Mouse (Mus musculus) intestine, embryonic 14.5 days (tissue): ENCODE data around the gene Anapc4. TPM values are rescaled to one million over a fixed set of nuclear protein-coding genes. Genes with fewer than 3 reads are reported as not detected.
A peak's percentile ranks its signal among the peaks of the same experiment; 100 is the strongest.

Experiments
- ATAC-seq: fragments of 200-750 bp; cut with Nextera tagmentation; replicated peaks from 2 replicates; pipeline ENCODE4 v1.8.0; 2017; ENCODE audit warnings: low read depth, moderate number of reproducible peaks, moderate TSS enrichment, moderate library complexity; ENCODE audit not compliant: low FRiP score, low TSS enrichment
- DNase-seq: peaks from one replicate; pipeline ENCODE4 v3.0.0-alpha.2; 2018; ENCODE audit warnings: low spot score
- H3K27ac ChIP-seq: fragments of 300-500 bp; sonication (generic); 2 replicates; pipeline ENCODE4 v1.5.1; 2014; ENCODE audit warnings: low read depth, mild to moderate bottlenecking, control low read depth
- H3K27me3 ChIP-seq: fragments of 300-500 bp; sonication (generic); replicated peaks from 2 replicates; pipeline ENCODE4 v1.6.1; 2014; ENCODE audit warnings: low read length, control low read depth; ENCODE audit not compliant: control insufficient read depth, insufficient read depth
- H3K36me3 ChIP-seq: fragments of 300-500 bp; sonication (generic); 2 replicates; pipeline ENCODE4 v1.6.1; 2014; ENCODE audit warnings: low read length, control low read depth; ENCODE audit not compliant: control insufficient read depth, insufficient read depth
- H3K4me1 ChIP-seq: fragments of 300-500 bp; sonication (generic); replicated peaks from 2 replicates; pipeline ENCODE4 v1.6.1; 2014; ENCODE audit warnings: low read length, control low read depth, mixed read lengths; ENCODE audit not compliant: control insufficient read depth, insufficient read depth
- H3K4me2 ChIP-seq: fragments of 300-500 bp; sonication (generic); 2 replicates; pipeline ENCODE4 v1.6.1; 2014; ENCODE audit warnings: low read length
- H3K4me3 ChIP-seq: fragments of 300-500 bp; sonication (generic); 2 replicates; pipeline ENCODE4 v1.5.1; 2014; ENCODE audit warnings: low read depth, low read length, control low read depth, mixed read lengths
- H3K9ac ChIP-seq: fragments of 300-500 bp; sonication (generic); 2 replicates; pipeline ENCODE4 v1.6.1; 2014; ENCODE audit warnings: mild to moderate bottlenecking, low read length
- H3K9me3 ChIP-seq: fragments of 300-500 bp; sonication (generic); 2 replicates; pipeline ENCODE4 v1.6.1; 2016; ENCODE audit warnings: low read length, control low read depth; ENCODE audit not compliant: control insufficient read depth
- WGBS: fragments of 180-500 bp; shearing (Covaris S2); extraction: QIAGEN DNeasy Blood & Tissue Kit; methylation state at CpG from one replicate; pipeline ENCODE4 v1.1.7; 2014; 5-methylcytosine and 5-hydroxymethylcytosine counted together
- polyA plus RNA-seq: library from polyadenylated mRNA; unstranded; fragments of >200 nt; fragmentation: Nextera tagmentation; extraction: Ambion mirVana; gene quantifications from 2 replicates; pipeline ENCODE4 v1.2.1, GENCODE M21; 2014

Anapc4 gene
- 92.1 and 102 TPM in 2 replicates for polyA plus RNA-seq

GRCm38 (mm10) chr5:52833761-52834274 is at the start of gene Anapc4:
TSS of gene Anapc4 (plus strand) at chr5:52834012.
- H3K9me3 ChIP-seq: no peaks in the 10 kb centered on the region
- peaks cover 29% of the 10 kb centered on the region for H3K36me3 ChIP-seq
- peak within 1 kb of the TSS; percentile 80 for H3K4me2 ChIP-seq
- DNase-seq (peak; percentile 99), ATAC-seq (peak; percentile 99)
- peak within 1 kb of the TSS; percentile 86 for H3K4me3 ChIP-seq
- H3K27ac ChIP-seq: peak within 1 kb of the TSS; percentile 90
- no peaks in the 10 kb centered on the region for H3K27me3 ChIP-seq
- H3K4me1 ChIP-seq: peaks cover 9% of the 10 kb centered on the region
- H3K9ac ChIP-seq: peak within 1 kb of the TSS; percentile 91
- 1% methylated on average over 42 of the region's 50 CpGs for WGBS

GRCm38 (mm10) chr5:52786556-52787322 is 47.1 kb upstream of the Anapc4 start:
- H3K4me2 ChIP-seq: no peak overlapping the region
- DNase-seq (no peak), ATAC-seq (no peak)
- H3K4me3 ChIP-seq: no peak overlapping the region
- no peaks in the 10 kb centered on the region for H3K9me3 ChIP-seq
- WGBS: 80% methylated on average over 7 of the region's 7 CpGs
- H3K27ac ChIP-seq: no peak overlapping the region
- peaks cover 27% of the 10 kb centered on the region; the same call in 1 of the 2 replicates for H3K36me3 ChIP-seq
- no peak overlapping the region for H3K9ac ChIP-seq
- H3K4me1 ChIP-seq: no peaks in the 10 kb centered on the region; the same call in 1 of the 2 replicates
- no peaks in the 10 kb centered on the region for H3K27me3 ChIP-seq

GRCm38 (mm10) chr5:52793230-52793629 is 40.6 kb upstream of the Anapc4 start:
- H3K27me3 ChIP-seq: no peaks in the 10 kb centered on the region
- H3K9me3 ChIP-seq: no peaks in the 10 kb centered on the region
- H3K9ac ChIP-seq: no peak overlapping the region
- no peak overlapping the region for H3K4me3 ChIP-seq
- H3K36me3 ChIP-seq: peaks cover 36% of the 10 kb centered on the region
- no peak overlapping the region for H3K27ac ChIP-seq
- ATAC-seq (no peak), DNase-seq (no peak)
- WGBS: 88% methylated on average over 9 of the region's 9 CpGs
- no peak overlapping the region for H3K4me2 ChIP-seq
- H3K4me1 ChIP-seq: no peaks in the 10 kb centered on the region

GRCm38 (mm10) chr5:52794109-52794508 is 39.7 kb upstream of the Anapc4 start:
- peaks cover 35% of the 10 kb centered on the region for H3K36me3 ChIP-seq
- 87% methylated on average over 9 of the region's 9 CpGs for WGBS
- H3K27me3 ChIP-seq: no peaks in the 10 kb centered on the region
- no peak for ATAC-seq
- H3K4me3 ChIP-seq: no peak overlapping the region
- no peaks in the 10 kb centered on the region for H3K4me1 ChIP-seq
- H3K9me3 ChIP-seq: no peaks in the 10 kb centered on the region
- H3K4me2 ChIP-seq: no peak overlapping the region
- no peak overlapping the region for H3K27ac ChIP-seq
- no peak overlapping the region for H3K9ac ChIP-seq
- no peak for DNase-seq

DNA sequence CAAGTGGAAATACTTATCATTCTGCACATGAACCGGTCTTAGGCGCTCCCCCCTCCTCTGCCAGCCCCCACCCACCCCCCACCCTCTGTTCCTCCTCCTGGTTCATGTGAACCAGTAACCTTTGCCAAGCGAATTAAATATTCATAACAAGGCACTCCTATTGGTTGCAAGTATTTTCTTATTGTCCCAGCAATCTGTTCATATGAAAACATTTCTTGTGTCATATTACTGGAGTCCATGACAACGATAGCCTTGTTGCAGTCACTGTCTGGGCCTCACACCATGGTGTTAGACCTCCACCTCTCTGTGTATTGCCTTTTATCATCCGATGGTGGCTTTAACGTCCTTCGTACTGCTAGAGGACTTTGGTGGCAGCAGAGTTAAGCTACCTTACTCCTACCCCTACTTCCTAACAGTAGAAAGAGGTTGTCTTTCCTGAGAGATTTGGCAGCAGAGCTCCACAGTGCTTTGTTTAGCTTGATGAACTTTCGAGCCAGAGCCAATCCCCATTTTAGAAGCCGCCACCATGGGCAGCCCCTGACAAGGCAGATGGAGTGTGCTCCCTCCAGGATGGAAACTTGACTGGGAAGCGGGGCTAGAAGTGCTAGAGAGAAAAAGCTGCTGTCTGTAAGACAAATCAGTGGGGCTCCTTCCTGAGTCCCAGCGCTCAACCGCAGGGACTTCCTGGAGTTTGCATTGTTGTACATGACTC is 34.4 kb upstream of the Anapc4 start:
- no peak for DNase-seq
- H3K27me3 ChIP-seq: no peaks in the 10 kb centered on the region
- 89% methylated on average over 12 of the region's 12 CpGs for WGBS

GRCm38 (mm10) chr5:52805801-52806200 is 28.0 kb upstream of the Anapc4 start:
- DNase-seq: no peak
- Histone ChIP-seq H3K36me3 (peaks cover 36% of the 10 kb centered on the region), H3K4me2 (no peak overlapping the region), H3K27me3 (no peaks in the 10 kb centered on the region), H3K9me3 (no peaks in the 10 kb centered on the region), H3K4me3 (no peak overlapping the region), H3K4me1 (no peaks in the 10 kb centered on the region), H3K27ac (no peak overlapping the region), H3K9ac (no peak overlapping the region)
- no peak for ATAC-seq
- 74% methylated on average over 4 of the region's 4 CpGs for WGBS

More for the DNA sequence above, 34.4 kb upstream of the Anapc4 start:
- Histone ChIP-seq H3K9me3 (no peaks in the 10 kb centered on the region), H3K9ac (no peak overlapping the region), H3K4me1 (no peaks in the 10 kb centered on the region), H3K4me2 (no peak overlapping the region), H3K27ac (no peak overlapping the region), H3K4me3 (no peak overlapping the region), H3K36me3 (peaks cover 34% of the 10 kb centered on the region)
- no peak for ATAC-seq

GRCm38 (mm10) chr5:52806349-52806748 is 27.5 kb upstream of the Anapc4 start:
- no peak for DNase-seq
- Histone ChIP-seq H3K9ac (no peak overlapping the region), H3K9me3 (no peaks in the 10 kb centered on the region), H3K27me3 (no peaks in the 10 kb centered on the region), H3K36me3 (peaks cover 36% of the 10 kb centered on the region), H3K27ac (no peak overlapping the region), H3K4me3 (no peak overlapping the region), H3K4me1 (no peaks in the 10 kb centered on the region), H3K4me2 (no peak overlapping the region)
- no peak for ATAC-seq
- WGBS: 77% methylated on average over 8 of the region's 8 CpGs

DNA sequence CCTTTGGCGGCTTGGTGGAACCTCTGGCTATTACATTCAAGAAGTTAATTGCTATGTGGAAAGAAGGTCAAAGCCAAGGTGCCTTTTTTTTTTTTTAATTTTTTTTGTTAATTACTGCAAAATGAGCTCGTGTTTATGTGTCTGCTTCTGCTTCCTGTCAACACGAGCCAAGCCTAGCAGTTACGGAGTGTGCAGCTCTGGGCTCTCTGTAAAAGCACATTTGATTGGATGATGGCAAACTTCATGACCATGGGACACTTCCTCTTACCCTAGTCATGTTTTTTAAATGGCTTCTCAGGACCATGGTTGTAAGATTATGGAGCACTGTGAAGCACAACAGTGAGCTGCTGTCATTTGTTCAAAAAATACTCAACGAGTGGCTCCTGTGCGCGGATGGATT is 26.8 kb upstream of the Anapc4 start:
- no peak overlapping the region for H3K27ac ChIP-seq
- H3K36me3 ChIP-seq: peaks cover 36% of the 10 kb centered on the region
- no peak for DNase-seq
- no peak overlapping the region for H3K9ac ChIP-seq
- no peak for ATAC-seq
- no peaks in the 10 kb centered on the region for H3K27me3 ChIP-seq
- no peaks in the 10 kb centered on the region for H3K4me1 ChIP-seq
- H3K4me3 ChIP-seq: no peak overlapping the region
- WGBS: 86% methylated on average over 7 of the region's 7 CpGs
- no peaks in the 10 kb centered on the region for H3K9me3 ChIP-seq
- H3K4me2 ChIP-seq: no peak overlapping the region
